Mouse (Mus musculus): ENCODE measurements around the gene Irf2. TPM values are rescaled to one million over a fixed set of nuclear protein-coding genes. Genes with fewer than 3 reads are reported as not detected.

Irf2 gene
- total RNA-seq, 1 experiment = 2.6 TPM

- in situ Hi-C loops (cut with MboI; ENCODE audit: low sequenced_read_pairs in 2 of 2, unreplicated experiment in 2 of 2) = no loop called here
Measured at GRCm38 (mm10) chr8:46844371-46844973, 104.9 kb downstream of the Irf2 start.

GRCm38 (mm10) chr8:46844974-46845774, 105.6 kb downstream of the Irf2 start:
- no peaks in the 10 kb centered on the region for H3K9me3 ChIP-seq (ENCODE audit: control insufficient read depth, insufficient read depth, low read depth, low read length)
- in situ Hi-C loops (cut with MboI; ENCODE audit: low sequenced_read_pairs in 2 of 2, unreplicated experiment in 2 of 2) = no loop called here
- peaks cover 0 to 2% of the 10 kb centered on the region in 2 experiments; a peak in 2 of 4 replicates for H3K4me1 ChIP-seq (ENCODE audit: control insufficient read depth in 2 of 2, insufficient read depth in 2 of 2, low read length in 2 of 2, poor library complexity in 1 of 2)
- TF ChIP-seq CHD2 (IDR thresholded peaks at IDR 0.05; ENCODE audit: low read depth, low read length) (no peak), ZNF384 (IDR thresholded peaks at IDR 0.05; ENCODE audit: low read depth, low read length) (peak; percentile 65; the same call in 1 of the 2 replicates)
- H3K36me3 ChIP-seq (ENCODE audit: control insufficient read depth, insufficient read depth, low read length, poor library complexity, severe bottlenecking) = no peaks in the 10 kb centered on the region
- no peak overlapping the region for H3K9ac ChIP-seq (ENCODE audit: insufficient read depth, low read depth, low read length, poor library complexity, severe bottlenecking)
- no peak overlapping the region for H3K4me3 ChIP-seq (ENCODE audit: insufficient read depth in 1 of 2, low read depth in 1 of 2, low read length in 2 of 2, poor library complexity in 1 of 2, severe bottlenecking in 1 of 2)
- H3K27ac ChIP-seq (ENCODE audit: insufficient read depth, low read depth, low read length, poor library complexity, severe bottlenecking) = no peak overlapping the region
- DNase-seq (ENCODE audit: low read depth, low spot score) = no peak

More at GRCm38 (mm10) chr8:46844371-46844973, 104.9 kb downstream of the Irf2 start:
- Histone ChIP-seq H3K4me1 (ENCODE audit: control insufficient read depth in 2 of 2, insufficient read depth in 2 of 2, low read length in 2 of 2, poor library complexity in 1 of 2) (peaks cover 0 to 2% of the 10 kb centered on the region in 2 experiments; a peak in 2 of 4 replicates), H3K9ac (ENCODE audit: insufficient read depth, low read depth, low read length, poor library complexity, severe bottlenecking) (no peak overlapping the region), H3K36me3 (ENCODE audit: control insufficient read depth, insufficient read depth, low read length, poor library complexity, severe bottlenecking) (no peaks in the 10 kb centered on the region), H3K4me3 (ENCODE audit: insufficient read depth in 1 of 2, low read depth in 1 of 2, low read length in 2 of 2, poor library complexity in 1 of 2, severe bottlenecking in 1 of 2) (no peak overlapping the region), H3K27ac (ENCODE audit: insufficient read depth, low read depth, low read length, poor library complexity, severe bottlenecking) (no peak overlapping the region), H3K9me3 (ENCODE audit: control insufficient read depth, insufficient read depth, low read depth, low read length) (no peaks in the 10 kb centered on the region)
- no peak for DNase-seq (ENCODE audit: low read depth, low spot score)
- TF ChIP-seq ZNF384 (IDR thresholded peaks at IDR 0.05; ENCODE audit: low read depth, low read length) = no peak
- no peak for TF ChIP-seq ZC3H11A (IDR thresholded peaks at IDR 0.05; ENCODE audit: borderline replicate concordance, low read depth, low read length)
- no peak for TF ChIP-seq CHD2 (IDR thresholded peaks at IDR 0.05; ENCODE audit: low read depth, low read length)
- TF ChIP-seq HCFC1 (IDR thresholded peaks at IDR 0.05; ENCODE audit: borderline replicate concordance, insufficient read depth, low read length) = no peak
- no peak for TF ChIP-seq MAFK (IDR thresholded peaks at IDR 0.05; ENCODE audit: insufficient read depth, low read depth, low read length)

GRCm38 (mm10) chr8:46845891-46846290, 106.4 kb downstream of the Irf2 start:
- in situ Hi-C loops (cut with MboI; ENCODE audit: low sequenced_read_pairs in 2 of 2, unreplicated experiment in 2 of 2) = no loop called here
- DNase-seq (ENCODE audit: low read depth, low spot score) = no peak
- Histone ChIP-seq H3K9ac (ENCODE audit: insufficient read depth, low read depth, low read length, poor library complexity, severe bottlenecking) (no peak overlapping the region), H3K4me1 (ENCODE audit: control insufficient read depth in 2 of 2, insufficient read depth in 2 of 2, low read length in 2 of 2, poor library complexity in 1 of 2) (peaks cover 0 to 2% of the 10 kb centered on the region in 2 experiments; a peak in 2 of 4 replicates), H3K36me3 (ENCODE audit: control insufficient read depth, insufficient read depth, low read length, poor library complexity, severe bottlenecking) (no peaks in the 10 kb centered on the region), H3K27ac (ENCODE audit: insufficient read depth, low read depth, low read length, poor library complexity, severe bottlenecking) (no peak overlapping the region), H3K4me3 (ENCODE audit: insufficient read depth in 1 of 2, low read depth in 1 of 2, low read length in 2 of 2, poor library complexity in 1 of 2, severe bottlenecking in 1 of 2) (no peak overlapping the region), H3K9me3 (ENCODE audit: control insufficient read depth, insufficient read depth, low read depth, low read length) (no peaks in the 10 kb centered on the region)
- TF ChIP-seq MAFK (IDR thresholded peaks at IDR 0.05; ENCODE audit: insufficient read depth, low read depth, low read length) = no peak
- TF ChIP-seq ZC3H11A (IDR thresholded peaks at IDR 0.05; ENCODE audit: borderline replicate concordance, low read depth, low read length) = no peak
- TF ChIP-seq HCFC1 (IDR thresholded peaks at IDR 0.05; ENCODE audit: borderline replicate concordance, insufficient read depth, low read length) = no peak
- no peak for TF ChIP-seq ZNF384 (IDR thresholded peaks at IDR 0.05; ENCODE audit: low read depth, low read length)
- TF ChIP-seq CHD2 (IDR thresholded peaks at IDR 0.05; ENCODE audit: low read depth, low read length) = no peak

- Histone ChIP-seq H3K4me1 (ENCODE audit: control insufficient read depth in 2 of 2, insufficient read depth in 2 of 2, low read length in 2 of 2, poor library complexity in 1 of 2) (peaks cover 0 to 2% of the 10 kb centered on the region in 2 experiments; a peak in 2 of 4 replicates), H3K9ac (ENCODE audit: insufficient read depth, low read depth, low read length, poor library complexity, severe bottlenecking) (no peak overlapping the region), H3K9me3 (ENCODE audit: control insufficient read depth, insufficient read depth, low read depth, low read length) (no peaks in the 10 kb centered on the region), H3K4me3 (ENCODE audit: insufficient read depth in 1 of 2, low read depth in 1 of 2, low read length in 2 of 2, poor library complexity in 1 of 2, severe bottlenecking in 1 of 2) (no peak overlapping the region), H3K36me3 (ENCODE audit: control insufficient read depth, insufficient read depth, low read length, poor library complexity, severe bottlenecking) (no peaks in the 10 kb centered on the region), H3K27ac (ENCODE audit: insufficient read depth, low read depth, low read length, poor library complexity, severe bottlenecking) (no peak overlapping the region)
- TF ChIP-seq CHD2 (IDR thresholded peaks at IDR 0.05; ENCODE audit: low read depth, low read length) (no peak), MAFK (IDR thresholded peaks at IDR 0.05; ENCODE audit: insufficient read depth, low read depth, low read length) (no peak), HCFC1 (IDR thresholded peaks at IDR 0.05; ENCODE audit: borderline replicate concordance, insufficient read depth, low read length) (no peak), ZNF384 (IDR thresholded peaks at IDR 0.05; ENCODE audit: low read depth, low read length) (no peak), ZC3H11A (IDR thresholded peaks at IDR 0.05; ENCODE audit: borderline replicate concordance, low read depth, low read length) (no peak)
- in situ Hi-C loops (cut with MboI; ENCODE audit: low sequenced_read_pairs in 2 of 2, unreplicated experiment in 2 of 2) = no loop called here
- no peak for DNase-seq (ENCODE audit: low read depth, low spot score)
Measured at GRCm38 (mm10) chr8:46846893-46847292, 107.4 kb downstream of the Irf2 start.
